Mouse (Mus musculus) kidney, postnatal 25 days (tissue): ENCODE measurements around the gene Nt5c3b.

ENCODE experiments used
- DNase-seq, 2 experiments: peaks; one replicate each; pipeline ENCODE4 v3.0.0; 2021; ENCODE audit warnings: mixed read lengths in 2 of 2

The Nt5c3b gene

GRCm38 (mm10) chr11:100426820-100427219 lies 14.8 kb downstream of the Nt5c3b start:
- no peak for DNase-seq

- DNase-seq = peak; percentile 84 to 88
Measured at GRCm38 (mm10) chr11:100425851-100426250, 15.8 kb downstream of the Nt5c3b start.

- DNase-seq = no peak
Measured at GRCm38 (mm10) chr11:100423836-100424235, 17.8 kb downstream of the Nt5c3b start.

- no peak for DNase-seq
Measured at GRCm38 (mm10) chr11:100421537-100421936, 20.1 kb downstream of the Nt5c3b start.

GRCm38 (mm10) chr11:100414914-100415822 lies 26.4 kb downstream of the Nt5c3b start, which contains the start of gene Fkbp10:
Gene Fkbp10, plus strand, starts transcription at chr11:100415697.
- peak; percentile 35 to 74 for DNase-seq

- DNase-seq = peak; percentile 81 to 90
Measured at GRCm38 (mm10) chr11:100414021-100414913, 27.3 kb downstream of the Nt5c3b start, which contains the start of gene P3h4. Gene P3h4, minus strand, starts transcription at chr11:100414836.

- DNase-seq = no peak
Measured at GRCm38 (mm10) chr11:100413541-100413940, 28.1 kb downstream of the Nt5c3b start.

- DNase-seq = peak; percentile 27 to 64
Measured at GRCm38 (mm10) chr11:100411736-100412135, 29.9 kb downstream of the Nt5c3b start.

- DNase-seq = no peak
Measured at GRCm38 (mm10) chr11:100409686-100410085, 31.9 kb downstream of the Nt5c3b start.

- DNase-seq = no peak
Measured at GRCm38 (mm10) chr11:100408835-100409462, 32.7 kb downstream of the Nt5c3b start.

GRCm38 (mm10) chr11:100408076-100408834 lies 33.4 kb downstream of the Nt5c3b start:
- DNase-seq = peak; percentile 84 to 86

- no peak for DNase-seq
Measured at GRCm38 (mm10) chr11:100406995-100407705, 34.5 kb downstream of the Nt5c3b start.

GRCm38 (mm10) chr11:100406273-100406672 lies 35.3 kb downstream of the Nt5c3b start:
- no peak for DNase-seq

- no peak for DNase-seq
Measured at GRCm38 (mm10) chr11:100404456-100405074, 37.0 kb downstream of the Nt5c3b start.

- no peak for DNase-seq
Measured at GRCm38 (mm10) chr11:100403445-100404134, 38.0 kb downstream of the Nt5c3b start.

GRCm38 (mm10) chr11:100402682-100403081 lies 38.9 kb downstream of the Nt5c3b start:
- DNase-seq = peak in 1 of 2 experiments; percentile 72

- DNase-seq = no peak
Measured at GRCm38 (mm10) chr11:100402240-100402639, 39.4 kb downstream of the Nt5c3b start.

- DNase-seq = no peak
Measured at GRCm38 (mm10) chr11:100400842-100401241, 40.8 kb downstream of the Nt5c3b start.

- no peak for DNase-seq
Measured at GRCm38 (mm10) chr11:100399727-100400538, 41.7 kb downstream of the Nt5c3b start.
